Mouse (Mus musculus) stomach, postnatal 0 days (tissue): Measurements from ENCODE around the gene Usp20. TPM values are rescaled to one million over a fixed set of nuclear protein-coding genes. Genes with fewer than 3 reads are reported as not detected.

Experiments used
- ATAC-seq: fragments of 200-750 bp; cut with Nextera tagmentation; 2 replicates; pipeline ENCODE4 v1.8.0; 2017; ENCODE audit not compliant: low FRiP score, low TSS enrichment
- DNase-seq: peaks from one replicate; pipeline ENCODE4 v3.0.0-alpha.2; 2016; ENCODE audit warnings: low spot score
- H3K27ac ChIP-seq: fragments of 300-500 bp; sonication (generic); replicated peaks from 2 replicates; pipeline ENCODE4 v1.5.1; 2014; ENCODE audit warnings: mild to moderate bottlenecking, control low read depth
- H3K27me3 ChIP-seq: fragments of 300-500 bp; sonication (generic); 2 replicates; pipeline ENCODE4 v1.6.1; 2014; ENCODE audit warnings: low read length; ENCODE audit not compliant: control insufficient read depth, insufficient read depth
- H3K36me3 ChIP-seq: fragments of 300-500 bp; sonication (generic); 2 replicates; pipeline ENCODE4 v1.6.1; 2014; ENCODE audit warnings: low read length, mixed read lengths; ENCODE audit not compliant: control insufficient read depth, insufficient read depth
- H3K4me1 ChIP-seq: fragments of 300-500 bp; sonication (generic); replicated peaks from 2 replicates; pipeline ENCODE4 v1.6.1; 2014; ENCODE audit warnings: antibody characterized with exemption; ENCODE audit not compliant: control insufficient read depth, insufficient read depth
- H3K4me2 ChIP-seq: fragments of 300-500 bp; sonication (generic); replicated peaks from 2 replicates; pipeline ENCODE4 v1.6.1; 2014; ENCODE audit warnings: low read depth, mild to moderate bottlenecking, control low read depth, moderate library complexity
- H3K4me3 ChIP-seq: fragments of 300-500 bp; sonication (generic); 2 replicates; pipeline ENCODE4 v1.5.1; 2014; ENCODE audit warnings: low read depth, low read length, control low read depth
- H3K9ac ChIP-seq: fragments of 300-500 bp; sonication (generic); 2 replicates; pipeline ENCODE4 v1.6.1; 2014; ENCODE audit warnings: mild to moderate bottlenecking, low read length, control low read depth, mixed read lengths
- H3K9me3 ChIP-seq: fragments of 300-500 bp; sonication (generic); 2 replicates; pipeline ENCODE4 v1.6.1; 2016; ENCODE audit warnings: low read length; ENCODE audit not compliant: control insufficient read depth
- CTCF ChIP-seq: IDR thresholded peaks from 2 replicates; pipeline ENCODE4 v1.5.1; 2016; ENCODE audit warnings: antibody characterized with exemption, low read depth, mild to moderate bottlenecking, moderate library complexity
- EP300 ChIP-seq: optimal IDR thresholded peaks from 2 replicates; pipeline ENCODE3; 2016; ENCODE audit warnings: antibody characterized with exemption
- WGBS: fragments of 180-500 bp; shearing (Covaris S2); extraction: QIAGEN DNeasy Blood & Tissue Kit; methylation state at CpG from one replicate; pipeline ENCODE4 v1.1.7; 2014; 5-methylcytosine and 5-hydroxymethylcytosine counted together
- polyA plus RNA-seq: library from polyadenylated mRNA; unstranded; fragments of >200 nt; fragmentation: Nextera tagmentation; extraction: Ambion mirVana; gene quantifications from 2 replicates; pipeline ENCODE4 v1.2.1, GENCODE M21; 2015

Usp20 gene
- polyA plus RNA-seq, 1 experiment from 2014 or later: 8.9 TPM

- H3K36me3 ChIP-seq: peaks cover 14% of the 10 kb centered on the region
- 75% methylated on average over 3 of the region's 3 CpGs for WGBS
- no peak for ATAC-seq
Observed at GRCm38 (mm10) chr2:31040487-31040886, 58.4 kb downstream of the Usp20 start.

GRCm38 (mm10) chr2:31041386-31041785 lies 59.3 kb downstream of the Usp20 start:
- TF ChIP-seq EP300: no peak
- TF ChIP-seq CTCF: no peak
- 55% methylated on average over 6 of the region's 6 CpGs for WGBS

More at GRCm38 (mm10) chr2:31040487-31040886, 58.4 kb downstream of the Usp20 start:
- Histone ChIP-seq H3K4me2 (no peak overlapping the region), H3K9ac (no peak overlapping the region), H3K27ac (no peak overlapping the region), H3K27me3 (no peaks in the 10 kb centered on the region), H3K4me1 (no peaks in the 10 kb centered on the region), H3K4me3 (no peak overlapping the region), H3K9me3 (no peaks in the 10 kb centered on the region)
- TF ChIP-seq EP300 (no peak), CTCF (no peak)
- no peak for DNase-seq

GRCm38 (mm10) chr2:31042881-31043280 lies 60.8 kb downstream of the Usp20 start:
- H3K9ac ChIP-seq: no peak overlapping the region
- WGBS: 64% methylated on average over 6 of the region's 6 CpGs
- peak overlapping the region; percentile 67 for H3K27ac ChIP-seq
- H3K4me1 ChIP-seq: no peaks in the 10 kb centered on the region
- DNase-seq: no peak
- no peaks in the 10 kb centered on the region for H3K27me3 ChIP-seq
- TF ChIP-seq CTCF (no peak), EP300 (peak; percentile 20)
- peaks cover 11% of the 10 kb centered on the region for H3K36me3 ChIP-seq
- ATAC-seq: peak; percentile 70
- no peak overlapping the region for H3K4me2 ChIP-seq
- H3K4me3 ChIP-seq: no peak overlapping the region
- no peaks in the 10 kb centered on the region for H3K9me3 ChIP-seq

More at GRCm38 (mm10) chr2:31041386-31041785, 59.3 kb downstream of the Usp20 start:
- peaks cover 9% of the 10 kb centered on the region for H3K36me3 ChIP-seq
- no peaks in the 10 kb centered on the region for H3K27me3 ChIP-seq
- H3K4me3 ChIP-seq: no peak overlapping the region
- no peak overlapping the region for H3K9ac ChIP-seq
- ATAC-seq (0 out of 2 replicates have a peak, but pooled peaks have one; percentile 46), DNase-seq (peak; percentile 28)
- no peaks in the 10 kb centered on the region for H3K4me1 ChIP-seq
- no peak overlapping the region for H3K4me2 ChIP-seq
- H3K27ac ChIP-seq: peak overlapping the region; percentile 83
- H3K9me3 ChIP-seq: no peaks in the 10 kb centered on the region

GRCm38 (mm10) chr2:31043856-31044255 lies 61.8 kb downstream of the Usp20 start:
- TF ChIP-seq EP300 (no peak), CTCF (no peak)
- no peak overlapping the region for H3K4me3 ChIP-seq
- no peak overlapping the region for H3K27ac ChIP-seq
- no peak for ATAC-seq
- H3K9me3 ChIP-seq: no peaks in the 10 kb centered on the region
- 95% methylated on average over 1 of the region's 1 CpGs for WGBS
- peaks cover 14% of the 10 kb centered on the region for H3K36me3 ChIP-seq
- no peaks in the 10 kb centered on the region for H3K27me3 ChIP-seq
- no peak overlapping the region for H3K4me2 ChIP-seq
- H3K9ac ChIP-seq: no peak overlapping the region
- no peaks in the 10 kb centered on the region for H3K4me1 ChIP-seq
- no peak for DNase-seq

- Histone ChIP-seq H3K27ac (no peak overlapping the region), H3K27me3 (no peaks in the 10 kb centered on the region), H3K36me3 (peaks cover 20% of the 10 kb centered on the region), H3K4me3 (no peak overlapping the region), H3K9me3 (no peaks in the 10 kb centered on the region), H3K4me1 (no peaks in the 10 kb centered on the region), H3K9ac (no peak overlapping the region), H3K4me2 (no peak overlapping the region)
- TF ChIP-seq CTCF (no peak), EP300 (no peak)
- no peak for DNase-seq
- no peak for ATAC-seq
- 90% methylated on average over 6 of the region's 6 CpGs for WGBS
Observed at GRCm38 (mm10) chr2:31048037-31048436, 66.0 kb downstream of the Usp20 start.

- Histone ChIP-seq H3K27me3 (no peaks in the 10 kb centered on the region), H3K27ac (no peak overlapping the region), H3K4me1 (no peaks in the 10 kb centered on the region), H3K9me3 (no peaks in the 10 kb centered on the region), H3K36me3 (peaks cover 37% of the 10 kb centered on the region), H3K4me3 (no peak overlapping the region), H3K9ac (no peak overlapping the region), H3K4me2 (no peak overlapping the region)
- WGBS: 82% methylated on average over 10 of the region's 10 CpGs
- DNase-seq: no peak
- TF ChIP-seq EP300 (no peak), CTCF (no peak)
- ATAC-seq: no peak
Observed at GRCm38 (mm10) chr2:31052441-31052840, 70.4 kb downstream of the Usp20 start.
